Mouse (Mus musculus) intestine, embryonic 14.5 days (tissue): ENCODE results near the gene Efcab12. TPM values are rescaled to one million over a fixed set of nuclear protein-coding genes. Genes with fewer than 3 reads are reported as not detected.
A peak's percentile ranks its signal among the peaks of the same experiment; 100 is the strongest.

ENCODE experiments used
- ATAC-seq: fragments of 200-750 bp; cut with Nextera tagmentation; replicated peaks from 2 replicates; pipeline ENCODE4 v1.8.0; 2017; ENCODE audit warnings: low read depth, moderate number of reproducible peaks, moderate TSS enrichment, moderate library complexity; ENCODE audit not compliant: low FRiP score, low TSS enrichment
- DNase-seq: peaks from one replicate; pipeline ENCODE4 v3.0.0-alpha.2; 2018; ENCODE audit warnings: low spot score
- H3K27ac ChIP-seq: fragments of 300-500 bp; sonication (generic); 2 replicates; pipeline ENCODE4 v1.5.1; 2014; ENCODE audit warnings: low read depth, mild to moderate bottlenecking, control low read depth
- H3K27me3 ChIP-seq: fragments of 300-500 bp; sonication (generic); replicated peaks from 2 replicates; pipeline ENCODE4 v1.6.1; 2014; ENCODE audit warnings: low read length, control low read depth; ENCODE audit not compliant: control insufficient read depth, insufficient read depth
- H3K36me3 ChIP-seq: fragments of 300-500 bp; sonication (generic); 2 replicates; pipeline ENCODE4 v1.6.1; 2014; ENCODE audit warnings: low read length, control low read depth; ENCODE audit not compliant: control insufficient read depth, insufficient read depth
- H3K4me1 ChIP-seq: fragments of 300-500 bp; sonication (generic); replicated peaks from 2 replicates; pipeline ENCODE4 v1.6.1; 2014; ENCODE audit warnings: low read length, control low read depth, mixed read lengths; ENCODE audit not compliant: control insufficient read depth, insufficient read depth
- H3K4me2 ChIP-seq: fragments of 300-500 bp; sonication (generic); 2 replicates; pipeline ENCODE4 v1.6.1; 2014; ENCODE audit warnings: low read length
- H3K4me3 ChIP-seq: fragments of 300-500 bp; sonication (generic); 2 replicates; pipeline ENCODE4 v1.5.1; 2014; ENCODE audit warnings: low read depth, low read length, control low read depth, mixed read lengths
- H3K9ac ChIP-seq: fragments of 300-500 bp; sonication (generic); 2 replicates; pipeline ENCODE4 v1.6.1; 2014; ENCODE audit warnings: mild to moderate bottlenecking, low read length
- H3K9me3 ChIP-seq: fragments of 300-500 bp; sonication (generic); 2 replicates; pipeline ENCODE4 v1.6.1; 2016; ENCODE audit warnings: low read length, control low read depth; ENCODE audit not compliant: control insufficient read depth
- WGBS: fragments of 180-500 bp; shearing (Covaris S2); extraction: QIAGEN DNeasy Blood & Tissue Kit; methylation state at CpG from one replicate; pipeline ENCODE4 v1.1.7; 2014; 5-methylcytosine and 5-hydroxymethylcytosine counted together
- polyA plus RNA-seq: library from polyadenylated mRNA; unstranded; fragments of >200 nt; fragmentation: Nextera tagmentation; extraction: Ambion mirVana; gene quantifications from 2 replicates; pipeline ENCODE4 v1.2.1, GENCODE M21; 2014

The Efcab12 gene
- polyA plus RNA-seq, 1 experiment from 2014 or later = 0.69 TPM

DNA sequence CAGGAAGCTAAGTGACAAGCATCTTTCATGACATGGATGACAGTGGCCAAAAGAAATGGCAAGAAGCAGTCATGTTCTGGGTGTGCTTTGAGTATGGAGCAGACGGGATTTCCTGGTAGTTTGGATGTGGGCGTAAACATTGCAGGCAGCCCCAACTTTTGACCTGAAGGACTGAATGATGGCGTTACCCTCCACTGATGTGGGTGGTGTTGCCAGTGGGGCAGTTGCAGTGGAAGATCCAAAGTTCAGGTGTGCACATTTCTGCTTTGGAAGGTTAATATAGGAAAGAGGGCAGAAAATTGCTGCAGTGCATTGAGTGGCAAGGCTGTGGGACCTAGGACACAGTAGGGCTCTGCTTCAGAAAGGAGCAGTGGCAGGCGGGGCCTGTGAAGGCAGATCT, 27.0 kb upstream of the Efcab12 start:
- H3K9ac ChIP-seq = no peak overlapping the region
- peaks cover 23% of the 10 kb centered on the region for H3K4me1 ChIP-seq
- no peak overlapping the region for H3K4me3 ChIP-seq
- 95% methylated on average over 4 of the region's 4 CpGs for WGBS
- H3K36me3 ChIP-seq = no peaks in the 10 kb centered on the region
- no peak overlapping the region for H3K4me2 ChIP-seq
- DNase-seq = no peak
- H3K9me3 ChIP-seq = no peaks in the 10 kb centered on the region
- ATAC-seq = no peak
- H3K27me3 ChIP-seq = no peaks in the 10 kb centered on the region
- no peak overlapping the region for H3K27ac ChIP-seq

DNA sequence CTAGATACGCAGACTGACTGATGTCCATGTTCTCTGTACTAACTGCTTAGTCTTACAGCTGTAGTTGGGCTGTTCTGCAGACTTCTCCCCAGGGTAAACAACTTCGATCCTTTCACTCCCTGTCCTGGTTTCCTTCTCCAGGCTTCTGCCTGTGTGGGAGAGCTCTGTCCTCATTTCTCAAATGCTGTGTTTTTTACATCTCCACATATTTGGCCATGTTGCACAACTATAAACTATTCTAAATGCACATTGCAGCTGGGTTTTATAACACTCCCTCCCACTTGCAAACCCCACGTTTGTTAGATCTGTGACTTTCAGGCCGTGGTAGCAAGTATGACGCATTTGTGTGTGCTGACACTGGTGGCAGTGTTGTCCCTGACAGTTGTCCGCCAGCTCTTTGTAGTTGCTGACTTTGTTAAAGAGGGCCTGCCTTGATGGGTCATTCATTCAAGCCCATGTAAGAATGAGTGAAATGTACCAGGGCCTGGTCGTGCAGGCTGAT, 25.2 kb upstream of the Efcab12 start:
- Histone ChIP-seq H3K36me3 (no peaks in the 10 kb centered on the region), H3K9ac (no peak overlapping the region), H3K27ac (peak overlapping the region; percentile 82), H3K27me3 (no peaks in the 10 kb centered on the region), H3K4me3 (no peak overlapping the region), H3K4me1 (peaks cover 35% of the 10 kb centered on the region), H3K4me2 (no peak overlapping the region), H3K9me3 (no peaks in the 10 kb centered on the region)
- no peak for DNase-seq
- peak; percentile 59; the same call in 1 of the 2 replicates for ATAC-seq
- WGBS = 39% methylated on average over 7 of the region's 7 CpGs

DNA sequence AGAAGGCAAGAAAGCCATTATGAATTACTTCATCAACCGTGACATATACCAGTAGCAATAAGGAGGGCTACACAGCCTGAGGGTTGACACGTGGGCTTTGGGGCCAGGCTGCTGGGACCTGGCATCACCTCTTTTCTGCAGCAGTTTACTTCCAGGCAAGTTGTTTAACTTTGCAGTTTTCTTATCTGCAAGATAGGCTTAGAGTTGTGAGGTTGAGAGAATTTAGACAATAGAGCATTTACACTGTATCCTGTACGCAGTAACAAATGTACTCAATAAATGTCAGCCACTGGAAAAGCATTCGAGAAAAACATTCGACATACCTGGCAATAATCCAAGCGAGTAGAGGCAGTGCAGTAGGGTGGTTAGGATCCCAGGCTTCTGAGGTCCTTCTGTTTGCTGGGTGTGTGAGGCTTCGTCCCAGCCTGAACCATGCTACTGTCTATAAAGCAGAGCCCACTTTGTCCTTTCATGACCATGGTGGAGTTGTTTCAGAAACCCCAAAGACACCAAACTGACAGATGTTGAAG, 21.9 kb upstream of the Efcab12 start:
- H3K9me3 ChIP-seq = no peaks in the 10 kb centered on the region
- no peak overlapping the region for H3K27ac ChIP-seq
- no peak overlapping the region for H3K9ac ChIP-seq
- no peaks in the 10 kb centered on the region for H3K27me3 ChIP-seq
- no peaks in the 10 kb centered on the region for H3K36me3 ChIP-seq
- H3K4me1 ChIP-seq = peaks cover 48% of the 10 kb centered on the region
- ATAC-seq = no peak
- no peak overlapping the region for H3K4me3 ChIP-seq
- 57% methylated on average over 7 of the region's 7 CpGs for WGBS
- no peak for DNase-seq
- H3K4me2 ChIP-seq = no peak overlapping the region

DNA sequence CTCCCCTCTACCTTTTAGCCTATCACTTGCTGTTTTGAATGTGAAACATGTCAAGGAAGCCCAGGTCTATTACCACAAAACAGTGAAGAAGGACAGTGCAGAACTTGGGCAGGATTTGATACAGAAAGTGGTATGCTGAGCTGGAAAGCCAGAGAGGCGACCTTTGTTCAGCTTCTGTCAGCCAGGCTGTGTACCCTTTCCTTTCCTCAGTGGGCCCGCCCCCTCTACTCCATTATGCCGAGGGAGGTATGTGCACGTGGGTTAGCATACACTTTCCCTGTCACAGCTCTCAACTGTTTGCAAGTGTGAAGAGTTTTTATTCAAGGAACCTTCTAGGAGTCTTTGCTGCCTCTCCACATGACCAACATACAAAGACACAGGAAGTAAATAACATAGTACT, 21.0 kb upstream of the Efcab12 start:
- ATAC-seq = no peak

DNA sequence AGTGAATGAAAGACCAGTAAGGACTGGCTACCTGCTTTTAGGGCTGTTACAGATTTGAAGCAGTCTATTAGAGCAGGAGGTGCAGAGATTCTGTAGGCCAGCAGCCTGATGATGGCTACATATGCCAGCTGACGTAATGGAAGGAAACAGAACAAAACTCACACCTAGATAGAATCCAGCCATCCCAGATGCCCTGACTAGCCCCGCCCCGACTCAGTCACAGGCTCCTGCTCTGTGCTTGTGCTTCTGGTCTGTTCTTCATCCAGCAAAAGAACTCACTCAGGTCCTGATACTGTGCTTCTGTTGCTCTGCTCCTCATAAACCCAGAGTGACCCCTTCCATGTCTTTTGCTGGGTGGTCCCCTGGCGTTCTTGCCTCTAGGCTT, 18.1 kb upstream of the Efcab12 start:
- DNase-seq (peak; percentile 58), ATAC-seq (no peak)
- Histone ChIP-seq H3K27ac (peak overlapping the region; percentile 69), H3K27me3 (no peaks in the 10 kb centered on the region), H3K4me3 (no peak overlapping the region), H3K4me2 (no peak overlapping the region), H3K9me3 (no peaks in the 10 kb centered on the region), H3K36me3 (no peaks in the 10 kb centered on the region), H3K9ac (no peak overlapping the region), H3K4me1 (peaks cover 33% of the 10 kb centered on the region)
- WGBS = 48% methylated on average over 4 of the region's 4 CpGs

More for the DNA sequence above, 21.0 kb upstream of the Efcab12 start:
- Histone ChIP-seq H3K9me3 (no peaks in the 10 kb centered on the region), H3K36me3 (no peaks in the 10 kb centered on the region), H3K27me3 (no peaks in the 10 kb centered on the region), H3K27ac (no peak overlapping the region), H3K4me3 (no peak overlapping the region), H3K4me1 (peaks cover 48% of the 10 kb centered on the region), H3K4me2 (no peak overlapping the region), H3K9ac (no peak overlapping the region)
- DNase-seq = no peak
- 44% methylated on average over 4 of the region's 4 CpGs for WGBS

DNA sequence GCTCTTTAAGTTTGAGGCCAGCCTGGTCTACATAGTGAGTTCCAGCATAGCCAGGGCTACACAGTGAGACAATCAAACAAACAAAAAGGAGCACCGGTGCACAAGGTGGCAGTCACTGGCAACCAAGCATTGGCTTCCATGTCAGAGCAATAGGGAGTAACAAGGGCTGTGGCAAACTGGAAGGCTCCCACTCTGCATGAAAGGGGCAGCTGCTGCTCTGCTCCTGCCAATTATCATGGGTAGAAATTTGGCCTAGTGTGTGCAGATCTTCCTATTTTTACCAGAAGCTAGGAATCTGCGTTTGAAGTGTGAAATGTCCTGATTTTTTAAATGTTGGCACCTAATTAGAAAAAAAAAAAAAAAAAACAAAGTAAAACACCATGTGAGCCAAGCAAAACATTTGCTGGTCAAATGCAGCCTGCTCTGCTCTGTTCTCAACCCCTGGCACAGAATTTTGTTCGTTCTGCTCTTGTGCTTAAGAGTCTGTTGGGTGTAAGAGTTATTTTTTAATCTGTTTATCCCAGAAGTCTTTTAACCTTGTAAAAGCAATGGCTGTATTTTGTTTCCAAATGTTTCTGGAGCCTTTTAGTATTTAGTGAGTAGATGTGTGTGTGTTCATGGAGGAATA, 17.6 kb upstream of the Efcab12 start:
- ATAC-seq (no peak), DNase-seq (no peak)
- 79% methylated on average over 3 of the region's 3 CpGs for WGBS
- no peaks in the 10 kb centered on the region for H3K27me3 ChIP-seq
- H3K9ac ChIP-seq = no peak overlapping the region
- peaks cover 33% of the 10 kb centered on the region for H3K4me1 ChIP-seq
- H3K36me3 ChIP-seq = 0 out of 2 replicates have a peak, but pooled peaks cover 3% of the 10 kb centered on the region
- H3K9me3 ChIP-seq = no peaks in the 10 kb centered on the region
- no peak overlapping the region for H3K4me3 ChIP-seq
- peak overlapping the region; percentile 69 for H3K27ac ChIP-seq
- no peak overlapping the region for H3K4me2 ChIP-seq

DNA sequence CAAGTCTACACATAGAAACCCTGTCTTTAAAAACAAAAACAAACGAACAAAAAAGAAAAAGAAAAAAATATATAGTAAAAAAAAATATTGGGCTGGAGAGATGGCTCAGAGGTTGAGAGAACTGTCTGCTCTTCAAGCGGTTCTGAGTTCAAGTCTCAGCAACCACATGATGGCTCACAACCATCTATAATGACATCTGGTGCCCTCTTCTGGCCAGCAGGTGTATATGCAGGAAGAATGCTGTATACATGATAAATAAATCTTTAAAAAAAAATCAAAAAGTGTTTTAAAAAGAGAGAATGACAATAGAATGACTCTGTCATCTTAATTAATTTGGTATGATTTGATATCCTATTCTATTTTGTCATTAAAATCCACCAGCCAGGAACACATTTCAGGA, 16.2 kb upstream of the Efcab12 start:
- H3K36me3 ChIP-seq = peaks cover 14% of the 10 kb centered on the region
- peaks cover 25% of the 10 kb centered on the region for H3K4me1 ChIP-seq
- H3K27ac ChIP-seq = no peak overlapping the region
- no peaks in the 10 kb centered on the region for H3K27me3 ChIP-seq
- H3K4me2 ChIP-seq = no peak overlapping the region
- no peaks in the 10 kb centered on the region for H3K9me3 ChIP-seq
- DNase-seq (no peak), ATAC-seq (no peak)
- no peak overlapping the region for H3K9ac ChIP-seq
- WGBS = 73% methylated on average over 2 of the region's 2 CpGs
- H3K4me3 ChIP-seq = no peak overlapping the region

DNA sequence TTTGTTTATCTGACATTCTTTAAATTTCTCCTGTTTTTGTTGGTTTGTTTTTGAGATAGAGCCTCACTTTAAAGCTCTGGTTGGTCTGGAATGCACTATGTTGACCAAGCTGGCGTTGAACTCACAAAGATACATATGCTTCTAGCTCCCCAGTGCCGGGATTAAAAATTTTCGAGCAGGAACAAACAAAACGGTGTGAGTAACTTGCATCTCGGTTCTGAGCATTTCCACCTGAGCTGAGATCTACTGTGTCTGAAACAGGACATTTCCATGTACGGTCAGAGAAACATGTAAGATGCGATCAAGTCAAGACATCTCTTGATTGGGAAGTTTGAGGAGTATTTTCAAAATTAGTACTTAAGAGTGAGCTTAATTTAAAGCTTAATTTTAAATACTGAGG, 15.8 kb upstream of the Efcab12 start:
- peak overlapping the region; percentile 63 for H3K4me2 ChIP-seq
- H3K27me3 ChIP-seq = no peaks in the 10 kb centered on the region
- peak overlapping the region; percentile 62 for H3K4me3 ChIP-seq
- H3K4me1 ChIP-seq = peaks cover 20% of the 10 kb centered on the region
- DNase-seq (peak; percentile 60), ATAC-seq (no peak)
- 39% methylated on average over 7 of the region's 7 CpGs for WGBS
- H3K36me3 ChIP-seq = peaks cover 19% of the 10 kb centered on the region
- peak overlapping the region; percentile 90 for H3K27ac ChIP-seq
- peak overlapping the region; percentile 61 for H3K9ac ChIP-seq
- H3K9me3 ChIP-seq = no peaks in the 10 kb centered on the region
